Mouse (Mus musculus): ENCODE measurements around the gene Erbb4. TPM values are rescaled to one million over a fixed set of nuclear protein-coding genes. Genes with fewer than 3 reads are reported as not detected.

Gene Erbb4
- polyA plus RNA-seq, 1 experiment from 2014 or later = 0.11 TPM

DNA sequence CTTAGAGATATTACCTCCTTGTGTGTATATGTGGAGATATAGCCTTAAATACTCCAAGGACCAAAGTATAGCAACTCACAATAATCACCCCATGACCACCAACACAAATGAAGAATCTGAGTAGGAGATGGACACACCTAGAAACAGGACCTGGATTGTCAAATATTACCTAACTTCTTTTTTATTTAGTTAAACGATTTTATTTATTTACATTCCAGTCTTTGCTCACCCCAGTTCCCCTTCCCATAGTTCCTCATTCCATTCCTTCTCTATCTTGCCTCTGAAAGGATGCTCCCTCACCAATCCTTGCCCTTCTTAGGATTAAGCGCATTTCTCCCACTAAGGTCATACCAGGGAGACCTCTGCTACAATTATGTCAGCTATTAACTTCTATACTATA is 128.6 kb downstream of the Erbb4 start:
- no peaks in the 10 kb centered on the region for H3K4me1 ChIP-seq (replicated peaks; ENCODE audit: control insufficient read depth, insufficient read depth, low read length)
- ATAC-seq (replicated peaks; ENCODE audit: low FRiP score) = no peak
- no peak overlapping the region for H3K9ac ChIP-seq (ENCODE audit: low read depth, low read length)
- H3K4me3 ChIP-seq (ENCODE audit: low read depth, low read length) = no peak overlapping the region
- 68% methylated on average over 2 of the region's 2 CpGs for WGBS
- H3K27ac ChIP-seq (ENCODE audit: low read depth, low read length) = no peak overlapping the region
- DNase-seq (ENCODE audit: low spot score) = no peak
- no peak overlapping the region for H3K4me2 ChIP-seq
- H3K9me3 ChIP-seq (ENCODE audit: control insufficient read depth, low read length) = no peaks in the 10 kb centered on the region
- no peaks in the 10 kb centered on the region for H3K27me3 ChIP-seq (replicated peaks; ENCODE audit: control insufficient read depth, insufficient read depth, low read length)
- H3K36me3 ChIP-seq (ENCODE audit: control insufficient read depth, insufficient read depth, low read length) = no peaks in the 10 kb centered on the region

DNA sequence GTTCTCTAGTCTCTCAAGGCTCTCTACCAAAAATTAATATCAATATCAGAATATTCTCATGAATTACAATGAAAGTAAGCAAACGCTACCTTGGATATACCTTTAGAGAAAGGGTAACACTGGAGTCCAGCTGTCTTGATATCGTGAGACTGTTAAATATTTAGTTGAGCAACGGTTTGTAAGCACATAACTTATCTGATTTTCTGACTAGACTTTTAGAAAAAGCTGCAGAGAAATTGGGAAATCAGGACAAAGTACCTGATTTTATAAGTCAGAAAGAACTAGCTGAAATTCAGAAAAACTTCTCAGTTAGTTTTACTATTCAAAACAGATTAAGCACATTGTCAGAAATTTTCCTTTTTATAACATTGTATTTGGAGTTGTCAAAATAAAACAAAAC is 129.3 kb downstream of the Erbb4 start:
- WGBS = 73% methylated on average over 3 of the region's 3 CpGs
- H3K9me3 ChIP-seq (ENCODE audit: control insufficient read depth, low read length) = no peaks in the 10 kb centered on the region
- no peaks in the 10 kb centered on the region for H3K27me3 ChIP-seq (replicated peaks; ENCODE audit: control insufficient read depth, insufficient read depth, low read length)
- no peaks in the 10 kb centered on the region for H3K36me3 ChIP-seq (ENCODE audit: control insufficient read depth, insufficient read depth, low read length)
- H3K4me2 ChIP-seq = no peak overlapping the region
- no peak overlapping the region for H3K27ac ChIP-seq (ENCODE audit: low read depth, low read length)
- DNase-seq (ENCODE audit: low spot score) = no peak
- ATAC-seq (replicated peaks; ENCODE audit: low FRiP score) = no peak
- H3K9ac ChIP-seq (ENCODE audit: low read depth, low read length) = no peak overlapping the region
- no peaks in the 10 kb centered on the region for H3K4me1 ChIP-seq (replicated peaks; ENCODE audit: control insufficient read depth, insufficient read depth, low read length)
- no peak overlapping the region for H3K4me3 ChIP-seq (ENCODE audit: low read depth, low read length)

DNA sequence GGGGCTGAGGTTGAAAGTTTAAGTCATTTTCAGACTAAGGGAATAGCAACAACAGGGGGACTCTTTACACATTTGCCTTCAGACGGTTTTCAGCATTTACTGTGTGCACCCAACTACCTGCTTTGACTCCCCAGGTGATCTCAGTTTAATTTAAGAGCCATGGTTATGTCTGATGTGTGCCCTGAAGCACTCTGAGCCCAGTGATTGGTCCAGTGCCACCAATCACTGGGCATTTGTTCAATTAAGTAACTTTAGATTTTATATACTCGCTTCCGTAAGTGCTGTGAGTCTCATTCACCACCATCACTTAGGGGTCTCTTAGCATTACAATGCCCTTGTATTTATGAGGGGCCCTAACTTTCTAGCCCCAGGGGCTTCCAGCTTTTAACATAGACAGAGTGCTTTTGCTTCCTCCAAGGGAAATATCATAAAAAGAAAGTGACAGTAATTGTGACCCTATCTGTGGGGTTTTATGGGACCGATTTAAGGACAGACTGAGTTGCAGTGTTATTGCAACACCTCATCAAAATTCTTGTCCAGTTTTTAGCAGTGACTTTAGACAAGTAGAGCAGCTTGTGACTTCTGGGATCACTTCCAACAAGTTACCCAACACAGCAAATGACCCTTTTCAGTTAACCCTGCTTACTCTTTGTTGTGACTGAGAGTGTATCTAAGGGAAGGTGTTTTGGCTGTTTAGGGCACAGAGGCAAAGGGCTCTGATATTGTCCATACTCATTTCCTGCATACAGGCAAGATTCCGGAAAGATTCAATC is 134.3 kb downstream of the Erbb4 start:
- ATAC-seq (replicated peaks; ENCODE audit: low FRiP score) = no peak
- H3K9ac ChIP-seq (ENCODE audit: low read depth, low read length) = no peak overlapping the region
- no peak for DNase-seq (ENCODE audit: low spot score)
- H3K27me3 ChIP-seq (replicated peaks; ENCODE audit: control insufficient read depth, insufficient read depth, low read length) = no peaks in the 10 kb centered on the region
- WGBS = 76% methylated on average over 5 of the region's 5 CpGs
- no peaks in the 10 kb centered on the region for H3K9me3 ChIP-seq (ENCODE audit: control insufficient read depth, low read length)
- no peaks in the 10 kb centered on the region for H3K36me3 ChIP-seq (ENCODE audit: control insufficient read depth, insufficient read depth, low read length)
- no peaks in the 10 kb centered on the region for H3K4me1 ChIP-seq (replicated peaks; ENCODE audit: control insufficient read depth, insufficient read depth, low read length)
- no peak overlapping the region for H3K4me2 ChIP-seq
- no peak overlapping the region for H3K27ac ChIP-seq (ENCODE audit: low read depth, low read length)
- no peak overlapping the region for H3K4me3 ChIP-seq (ENCODE audit: low read depth, low read length)

GRCm38 (mm10) chr1:68964127-68964526 is 143.7 kb downstream of the Erbb4 start:
- Histone ChIP-seq H3K9me3 (ENCODE audit: control insufficient read depth, low read length) (no peaks in the 10 kb centered on the region), H3K27me3 (replicated peaks; ENCODE audit: control insufficient read depth, insufficient read depth, low read length) (no peaks in the 10 kb centered on the region), H3K4me1 (replicated peaks; ENCODE audit: control insufficient read depth, insufficient read depth, low read length) (no peaks in the 10 kb centered on the region), H3K27ac (ENCODE audit: low read depth, low read length) (no peak overlapping the region), H3K4me3 (ENCODE audit: low read depth, low read length) (no peak overlapping the region), H3K36me3 (ENCODE audit: control insufficient read depth, insufficient read depth, low read length) (no peaks in the 10 kb centered on the region), H3K4me2 (no peak overlapping the region), H3K9ac (ENCODE audit: low read depth, low read length) (no peak overlapping the region)
- DNase-seq (ENCODE audit: low spot score) = no peak
- no peak for ATAC-seq (replicated peaks; ENCODE audit: low FRiP score)

DNA sequence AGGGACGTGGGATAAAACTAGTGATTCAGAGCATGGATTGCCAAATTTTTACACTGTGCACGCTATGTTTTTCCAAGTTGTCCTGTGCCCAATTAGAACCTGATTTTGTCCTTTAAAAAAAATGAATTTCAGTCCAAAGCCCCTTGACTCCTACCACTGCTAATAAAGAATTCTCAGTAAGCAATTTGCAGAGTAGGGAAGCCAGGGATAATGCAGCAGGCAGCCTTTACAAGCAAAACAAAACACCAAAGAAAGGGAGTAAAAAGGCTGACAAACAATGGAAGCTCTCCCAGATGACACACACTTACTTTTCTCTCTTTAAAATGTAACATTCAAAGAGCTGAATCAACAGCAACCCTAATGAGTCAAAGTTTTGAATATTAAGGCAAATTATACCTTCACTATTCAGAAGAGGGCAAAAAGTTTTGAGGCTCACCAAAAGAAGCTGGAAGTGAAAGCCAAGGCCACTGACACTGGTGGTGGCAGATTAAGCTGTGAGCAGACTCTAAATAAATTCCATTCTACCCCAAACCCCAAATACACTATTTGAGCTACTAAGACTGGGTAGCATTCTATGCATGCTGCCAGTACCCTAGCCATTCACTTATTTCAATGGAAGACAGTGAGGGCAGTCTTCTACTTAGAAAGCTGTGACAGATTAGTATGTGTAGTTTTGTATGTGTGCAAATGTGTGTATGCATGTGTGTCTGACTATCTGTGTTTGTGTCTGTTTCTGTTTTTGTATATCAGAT is 146.3 kb downstream of the Erbb4 start:
- no peak for DNase-seq (ENCODE audit: low spot score)
- WGBS = 67% methylated on average over 2 of the region's 2 CpGs
- Histone ChIP-seq H3K27me3 (replicated peaks; ENCODE audit: control insufficient read depth, insufficient read depth, low read length) (no peaks in the 10 kb centered on the region), H3K36me3 (ENCODE audit: control insufficient read depth, insufficient read depth, low read length) (no peaks in the 10 kb centered on the region), H3K4me2 (no peak overlapping the region), H3K27ac (ENCODE audit: low read depth, low read length) (no peak overlapping the region), H3K9me3 (ENCODE audit: control insufficient read depth, low read length) (no peaks in the 10 kb centered on the region), H3K4me3 (ENCODE audit: low read depth, low read length) (no peak overlapping the region), H3K9ac (ENCODE audit: low read depth, low read length) (no peak overlapping the region), H3K4me1 (replicated peaks; ENCODE audit: control insufficient read depth, insufficient read depth, low read length) (no peaks in the 10 kb centered on the region)
- ATAC-seq (replicated peaks; ENCODE audit: low FRiP score) = no peak

DNA sequence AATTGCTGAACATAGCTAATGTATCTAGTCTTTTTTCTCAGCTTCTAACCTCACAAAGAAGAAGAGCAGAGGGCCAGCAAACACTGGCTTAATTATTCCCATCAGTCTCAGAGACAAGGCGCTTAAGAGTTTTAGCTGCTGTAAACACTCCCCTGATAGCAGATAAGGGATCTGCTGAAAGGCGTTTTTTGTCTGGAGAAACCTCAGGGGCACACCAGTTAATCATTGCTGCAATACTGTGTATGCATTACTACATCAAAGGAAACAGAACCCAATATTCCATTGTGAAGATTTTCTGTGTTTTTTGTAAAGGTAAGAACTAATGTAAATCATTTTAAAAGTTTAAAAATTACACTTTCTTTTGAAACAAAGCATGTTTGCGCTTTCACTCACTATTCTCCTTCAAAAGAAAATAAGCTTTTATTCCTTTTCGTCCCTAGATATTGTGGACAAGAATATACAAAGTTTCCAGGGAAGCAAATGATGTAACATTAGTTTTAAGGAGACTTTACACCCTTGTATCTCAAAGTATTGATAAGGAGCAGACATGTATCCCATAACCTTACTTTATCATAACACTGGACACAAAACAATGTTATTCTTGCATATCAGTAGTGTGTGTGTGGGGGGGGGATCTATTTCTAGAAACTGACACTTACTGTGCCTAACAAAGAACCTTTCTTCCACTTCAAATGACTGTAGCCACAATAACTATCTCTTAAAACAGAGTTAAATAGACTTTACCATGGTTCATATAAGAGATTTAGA is 150.9 kb downstream of the Erbb4 start:
- no peak overlapping the region for H3K9ac ChIP-seq (ENCODE audit: low read depth, low read length)
- H3K27ac ChIP-seq (ENCODE audit: low read depth, low read length) = no peak overlapping the region
- no peaks in the 10 kb centered on the region for H3K4me1 ChIP-seq (replicated peaks; ENCODE audit: control insufficient read depth, insufficient read depth, low read length)
- H3K4me2 ChIP-seq = no peak overlapping the region
- ATAC-seq (replicated peaks; ENCODE audit: low FRiP score) (no peak), DNase-seq (ENCODE audit: low spot score) (no peak)
- H3K36me3 ChIP-seq (ENCODE audit: control insufficient read depth, insufficient read depth, low read length) = no peaks in the 10 kb centered on the region
- 40% methylated on average over 4 of the region's 4 CpGs for WGBS
- no peak overlapping the region for H3K4me3 ChIP-seq (ENCODE audit: low read depth, low read length)
- H3K9me3 ChIP-seq (ENCODE audit: control insufficient read depth, low read length) = no peaks in the 10 kb centered on the region
- no peaks in the 10 kb centered on the region for H3K27me3 ChIP-seq (replicated peaks; ENCODE audit: control insufficient read depth, insufficient read depth, low read length)

- Histone ChIP-seq H3K4me3 (ENCODE audit: low read depth, low read length) (no peak overlapping the region), H3K9ac (ENCODE audit: low read depth, low read length) (no peak overlapping the region), H3K27me3 (replicated peaks; ENCODE audit: control insufficient read depth, insufficient read depth, low read length) (no peaks in the 10 kb centered on the region), H3K9me3 (ENCODE audit: control insufficient read depth, low read length) (no peaks in the 10 kb centered on the region), H3K4me2 (no peak overlapping the region), H3K36me3 (ENCODE audit: control insufficient read depth, insufficient read depth, low read length) (no peaks in the 10 kb centered on the region), H3K4me1 (replicated peaks; ENCODE audit: control insufficient read depth, insufficient read depth, low read length) (no peaks in the 10 kb centered on the region), H3K27ac (ENCODE audit: low read depth, low read length) (no peak overlapping the region)
- WGBS = 67% methylated on average over 2 of the region's 2 CpGs
- DNase-seq (ENCODE audit: low spot score) = no peak
- no peak for ATAC-seq (replicated peaks; ENCODE audit: low FRiP score)
These were observed 152.4 kb downstream of the Erbb4 start for GRCm38 (mm10) chr1:68955482-68955881.

DNA sequence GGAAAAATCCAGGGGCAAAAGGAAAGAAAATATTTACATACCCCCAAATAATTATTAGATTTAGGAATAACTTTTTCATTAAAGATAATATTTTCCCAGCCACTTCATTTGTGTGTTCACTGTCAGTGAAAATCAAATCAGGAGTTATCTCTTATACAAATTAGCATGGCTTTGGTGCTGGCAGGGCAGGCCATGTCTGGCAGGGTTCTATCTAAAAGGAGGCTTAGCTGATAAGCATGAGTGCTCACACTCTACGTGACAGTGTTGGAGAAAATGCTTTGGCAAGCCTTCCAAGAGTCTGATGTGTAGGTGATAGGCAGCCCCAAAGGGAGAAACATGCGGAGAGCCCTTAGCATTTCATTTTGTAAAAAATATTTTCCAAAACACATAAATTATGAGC is 164.7 kb downstream of the Erbb4 start:
- no peak overlapping the region for H3K4me2 ChIP-seq
- DNase-seq (ENCODE audit: low spot score) = no peak
- no peaks in the 10 kb centered on the region for H3K4me1 ChIP-seq (replicated peaks; ENCODE audit: control insufficient read depth, insufficient read depth, low read length)
- no peak overlapping the region for H3K4me3 ChIP-seq (ENCODE audit: low read depth, low read length)
- WGBS = 50% methylated on average over 2 of the region's 2 CpGs
- no peaks in the 10 kb centered on the region for H3K27me3 ChIP-seq (replicated peaks; ENCODE audit: control insufficient read depth, insufficient read depth, low read length)
- no peaks in the 10 kb centered on the region for H3K9me3 ChIP-seq (ENCODE audit: control insufficient read depth, low read length)
- H3K36me3 ChIP-seq (ENCODE audit: control insufficient read depth, insufficient read depth, low read length) = no peaks in the 10 kb centered on the region
- no peak for ATAC-seq (replicated peaks; ENCODE audit: low FRiP score)
- no peak overlapping the region for H3K9ac ChIP-seq (ENCODE audit: low read depth, low read length)
- no peak overlapping the region for H3K27ac ChIP-seq (ENCODE audit: low read depth, low read length)
